Mouse (Mus musculus) liver, embryonic 11.5 days (tissue): ENCODE measurements around the gene Slc6a5. TPM values are rescaled to one million over a fixed set of nuclear protein-coding genes. Genes with fewer than 3 reads are reported as not detected.

Source experiments
- ATAC-seq: fragments of 200-750 bp; cut with Nextera tagmentation; replicated peaks from 2 replicates; pipeline ENCODE4 v1.8.0; 2017; ENCODE audit warnings: moderate number of reproducible peaks, mild to moderate bottlenecking, moderate TSS enrichment, moderate library complexity; ENCODE audit not compliant: low FRiP score
- DNase-seq: peaks from one replicate; pipeline ENCODE4 v3.0.0-alpha.2; 2017; ENCODE audit warnings: low spot score
- H3K27ac ChIP-seq: fragments of 300-500 bp; sonication (generic); 2 replicates; pipeline ENCODE4 v1.5.1; 2014; ENCODE audit warnings: mild to moderate bottlenecking, low read depth, low read length, control low read depth
- H3K27me3 ChIP-seq: fragments of 300-500 bp; sonication (generic); replicated peaks from 2 replicates; pipeline ENCODE4 v1.6.1; 2014; ENCODE audit warnings: low read length, mixed read lengths; ENCODE audit not compliant: control insufficient read depth, insufficient read depth
- H3K36me3 ChIP-seq: fragments of 300-500 bp; sonication (generic); 2 replicates; pipeline ENCODE4 v1.6.1; 2014; ENCODE audit warnings: mild to moderate bottlenecking, low read length, moderate library complexity, mixed read lengths; ENCODE audit not compliant: control insufficient read depth, insufficient read depth
- H3K4me1 ChIP-seq: fragments of 300-500 bp; sonication (generic); replicated peaks from 2 replicates; pipeline ENCODE4 v1.6.1; 2014; ENCODE audit warnings: low read length, mixed read lengths; ENCODE audit not compliant: control insufficient read depth, insufficient read depth
- H3K4me2 ChIP-seq: fragments of 300-500 bp; sonication (generic); 2 replicates; pipeline ENCODE4 v1.6.1; 2014; ENCODE audit warnings: mild to moderate bottlenecking, control low read depth, moderate library complexity
- H3K4me3 ChIP-seq: fragments of 300-500 bp; sonication (generic); 2 replicates; pipeline ENCODE4 v1.5.1; 2014; ENCODE audit warnings: low read depth, low read length, control low read depth
- H3K9ac ChIP-seq: fragments of 300-500 bp; sonication (generic); 2 replicates; pipeline ENCODE4 v1.6.1; 2014; ENCODE audit warnings: low read depth, low read length, control low read depth
- H3K9me3 ChIP-seq: fragments of 300-500 bp; sonication (generic); 2 replicates; pipeline ENCODE4 v1.6.1; 2016; ENCODE audit warnings: low read length, inconsistent platforms, mixed read lengths; ENCODE audit not compliant: control insufficient read depth
- WGBS: fragments of 180-500 bp; shearing (Covaris S2); extraction: QIAGEN DNeasy Blood & Tissue Kit; methylation state at CpG from one replicate; pipeline ENCODE4 v1.1.7; 2014; 5-methylcytosine and 5-hydroxymethylcytosine counted together
- polyA plus RNA-seq: library from polyadenylated mRNA; unstranded; fragments of >200 nt; fragmentation: Nextera tagmentation; extraction: Ambion mirVana; gene quantifications from 2 replicates; pipeline ENCODE4 v1.2.1, GENCODE M21; 2014

The Slc6a5 gene
- polyA plus RNA-seq, 1 experiment from 2014 or later, result not detected

DNA sequence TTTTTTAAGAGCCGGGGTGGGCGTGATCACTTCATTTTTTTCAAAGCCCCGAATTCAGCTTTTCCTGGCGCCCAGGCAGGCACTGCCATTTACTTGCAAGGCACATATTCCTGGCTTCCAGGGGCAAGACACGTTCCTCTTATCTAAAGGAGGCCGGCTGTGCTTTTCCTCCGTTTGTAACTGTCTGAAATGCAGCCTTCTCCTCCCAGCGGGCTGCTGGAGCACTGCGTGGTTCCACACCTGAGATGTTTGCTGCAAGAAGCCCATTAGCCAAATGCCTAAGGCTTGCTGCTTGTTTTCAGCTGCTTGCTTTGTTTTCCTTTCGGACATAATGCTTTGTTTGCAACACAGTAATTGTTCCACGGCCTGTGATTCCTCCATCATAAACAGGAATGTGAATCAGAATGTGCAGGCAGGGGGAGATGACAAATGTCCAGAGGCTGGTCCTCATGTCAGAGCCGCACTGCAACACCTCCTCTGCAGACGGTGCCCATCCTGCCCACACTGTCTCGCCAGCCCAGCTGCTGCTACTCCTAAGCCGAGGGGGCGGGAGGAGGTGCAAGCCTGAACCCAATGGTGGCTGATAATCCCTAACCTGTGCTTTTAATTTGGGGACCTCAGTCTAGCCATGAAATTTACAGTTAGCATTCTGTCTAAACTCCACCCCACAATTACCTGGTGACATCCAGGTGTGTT, 27.1 kb upstream of the Slc6a5 start:
- Histone ChIP-seq H3K27me3 (no peaks in the 10 kb centered on the region), H3K9ac (no peak overlapping the region), H3K4me2 (no peak overlapping the region), H3K4me1 (no peaks in the 10 kb centered on the region), H3K4me3 (no peak overlapping the region), H3K36me3 (no peaks in the 10 kb centered on the region), H3K9me3 (no peaks in the 10 kb centered on the region), H3K27ac (no peak overlapping the region)
- 26% methylated on average over 16 of the region's 16 CpGs for WGBS
- DNase-seq (no peak), ATAC-seq (no peak)

DNA sequence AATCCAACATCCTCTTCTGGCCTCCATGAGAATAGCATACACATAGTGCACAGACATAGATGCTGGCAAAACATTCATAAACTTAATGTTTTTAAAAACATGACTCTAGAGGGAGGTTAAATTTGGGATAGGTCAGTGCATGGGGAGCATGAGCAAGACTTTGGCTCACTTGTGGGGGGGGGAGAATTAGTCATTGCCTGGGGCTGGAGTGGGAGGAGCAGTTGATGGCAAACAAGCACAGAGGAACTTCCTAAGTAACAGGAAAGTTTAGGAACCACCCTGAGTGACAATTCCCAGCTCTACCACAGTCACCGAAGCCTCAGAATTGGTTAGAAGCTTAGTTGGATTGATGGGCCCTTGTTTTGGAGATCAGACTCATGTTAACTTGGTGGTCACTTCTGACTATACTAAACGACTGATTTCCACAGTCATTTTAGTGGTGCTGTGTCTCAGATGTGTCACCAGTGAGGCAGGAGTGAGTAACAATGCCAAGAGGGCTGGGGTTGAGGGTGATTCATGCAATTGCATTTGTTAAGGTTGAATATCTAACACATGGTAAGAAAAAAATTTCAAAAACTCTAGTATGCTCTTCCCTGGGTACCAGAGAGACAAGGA, 22.1 kb upstream of the Slc6a5 start:
- Histone ChIP-seq H3K27me3 (no peaks in the 10 kb centered on the region), H3K27ac (no peak overlapping the region), H3K9me3 (no peaks in the 10 kb centered on the region), H3K36me3 (no peaks in the 10 kb centered on the region), H3K4me3 (no peak overlapping the region), H3K4me2 (no peak overlapping the region), H3K9ac (no peak overlapping the region), H3K4me1 (no peaks in the 10 kb centered on the region)
- no peak for DNase-seq
- WGBS, result 54% methylated on average over 2 of the region's 2 CpGs
- ATAC-seq, result no peak

DNA sequence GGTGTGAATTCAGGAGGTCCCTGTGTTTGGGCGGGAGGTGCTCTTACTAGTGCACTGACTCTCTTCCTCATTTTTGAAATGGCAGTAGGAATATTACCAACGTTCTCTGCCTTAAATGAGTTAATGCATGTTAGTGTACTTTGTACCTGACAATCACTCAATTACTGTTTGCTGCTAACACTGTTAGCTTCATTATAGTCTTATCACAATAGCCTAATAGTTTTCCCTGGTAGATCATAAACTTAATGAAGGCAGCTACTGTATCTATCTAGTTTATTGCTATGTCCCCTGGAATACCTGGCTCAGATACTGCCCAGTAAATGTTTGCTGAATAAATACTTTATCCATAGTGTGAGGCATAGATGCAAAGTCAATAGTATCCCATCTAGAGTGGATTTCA, 15.2 kb upstream of the Slc6a5 start:
- no peaks in the 10 kb centered on the region for H3K4me1 ChIP-seq
- ATAC-seq (no peak), DNase-seq (no peak)
- WGBS, result 63% methylated on average over 2 of the region's 2 CpGs
- no peak overlapping the region for H3K9ac ChIP-seq
- H3K27ac ChIP-seq, result no peak overlapping the region
- no peaks in the 10 kb centered on the region for H3K9me3 ChIP-seq
- H3K4me2 ChIP-seq, result no peak overlapping the region
- H3K4me3 ChIP-seq, result no peak overlapping the region
- H3K36me3 ChIP-seq, result no peaks in the 10 kb centered on the region
- no peaks in the 10 kb centered on the region for H3K27me3 ChIP-seq

DNA sequence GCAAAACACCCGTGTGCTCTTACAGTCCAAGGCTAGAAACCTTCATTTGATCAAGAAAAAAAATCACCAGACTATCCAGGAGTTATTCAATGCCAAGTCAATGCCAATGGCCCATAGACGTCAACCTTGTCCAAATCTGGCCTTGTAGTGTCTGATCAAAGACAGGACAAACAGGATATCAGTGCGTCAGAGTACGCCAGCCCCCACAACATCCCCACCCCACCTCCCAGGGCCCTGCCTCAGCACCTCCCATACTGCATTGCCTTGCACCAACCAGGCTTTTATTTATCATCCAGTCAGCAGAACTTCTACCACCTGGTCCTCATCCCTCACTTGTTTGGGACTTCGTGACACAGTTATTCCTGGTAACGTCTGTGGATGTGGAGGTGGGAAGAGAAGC, 14.7 kb upstream of the Slc6a5 start:
- Histone ChIP-seq H3K4me2 (no peak overlapping the region), H3K9me3 (no peaks in the 10 kb centered on the region), H3K4me1 (no peaks in the 10 kb centered on the region), H3K4me3 (no peak overlapping the region), H3K36me3 (no peaks in the 10 kb centered on the region), H3K27me3 (no peaks in the 10 kb centered on the region), H3K9ac (no peak overlapping the region), H3K27ac (no peak overlapping the region)
- ATAC-seq (no peak), DNase-seq (no peak)
- 70% methylated on average over 6 of the region's 6 CpGs for WGBS

DNA sequence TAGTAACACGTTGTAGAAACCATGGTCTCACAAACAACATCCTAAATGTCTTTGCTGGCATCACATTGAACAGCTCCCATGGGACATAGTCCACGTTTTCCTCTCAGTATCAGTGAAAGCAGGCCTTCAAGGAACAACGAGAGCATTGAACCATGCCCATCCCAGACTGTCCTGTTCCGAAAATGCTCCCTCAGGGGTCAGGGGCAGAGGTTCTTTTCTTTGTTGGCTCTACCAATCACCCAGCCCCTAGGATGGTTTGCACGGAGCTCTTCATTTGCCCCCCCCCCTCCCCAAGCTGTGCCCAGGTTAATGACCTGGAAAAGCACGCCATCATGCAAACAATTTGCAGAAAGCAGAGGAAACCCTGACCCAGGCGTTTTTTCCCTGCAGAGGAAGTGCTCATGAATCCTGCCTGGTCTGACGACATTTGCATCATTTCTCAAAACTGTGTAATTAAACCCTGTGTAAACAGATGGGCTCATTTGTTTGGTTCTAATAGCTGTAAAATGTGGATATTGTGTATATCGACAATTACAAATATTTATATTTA, 7.9 kb upstream of the Slc6a5 start:
- Histone ChIP-seq H3K36me3 (no peaks in the 10 kb centered on the region), H3K9ac (no peak overlapping the region), H3K4me1 (no peaks in the 10 kb centered on the region), H3K9me3 (no peaks in the 10 kb centered on the region), H3K4me3 (no peak overlapping the region), H3K27me3 (peaks cover 25% of the 10 kb centered on the region), H3K4me2 (no peak overlapping the region), H3K27ac (no peak overlapping the region)
- no peak for DNase-seq
- no peak for ATAC-seq
- 50% methylated on average over 9 of the region's 9 CpGs for WGBS

DNA sequence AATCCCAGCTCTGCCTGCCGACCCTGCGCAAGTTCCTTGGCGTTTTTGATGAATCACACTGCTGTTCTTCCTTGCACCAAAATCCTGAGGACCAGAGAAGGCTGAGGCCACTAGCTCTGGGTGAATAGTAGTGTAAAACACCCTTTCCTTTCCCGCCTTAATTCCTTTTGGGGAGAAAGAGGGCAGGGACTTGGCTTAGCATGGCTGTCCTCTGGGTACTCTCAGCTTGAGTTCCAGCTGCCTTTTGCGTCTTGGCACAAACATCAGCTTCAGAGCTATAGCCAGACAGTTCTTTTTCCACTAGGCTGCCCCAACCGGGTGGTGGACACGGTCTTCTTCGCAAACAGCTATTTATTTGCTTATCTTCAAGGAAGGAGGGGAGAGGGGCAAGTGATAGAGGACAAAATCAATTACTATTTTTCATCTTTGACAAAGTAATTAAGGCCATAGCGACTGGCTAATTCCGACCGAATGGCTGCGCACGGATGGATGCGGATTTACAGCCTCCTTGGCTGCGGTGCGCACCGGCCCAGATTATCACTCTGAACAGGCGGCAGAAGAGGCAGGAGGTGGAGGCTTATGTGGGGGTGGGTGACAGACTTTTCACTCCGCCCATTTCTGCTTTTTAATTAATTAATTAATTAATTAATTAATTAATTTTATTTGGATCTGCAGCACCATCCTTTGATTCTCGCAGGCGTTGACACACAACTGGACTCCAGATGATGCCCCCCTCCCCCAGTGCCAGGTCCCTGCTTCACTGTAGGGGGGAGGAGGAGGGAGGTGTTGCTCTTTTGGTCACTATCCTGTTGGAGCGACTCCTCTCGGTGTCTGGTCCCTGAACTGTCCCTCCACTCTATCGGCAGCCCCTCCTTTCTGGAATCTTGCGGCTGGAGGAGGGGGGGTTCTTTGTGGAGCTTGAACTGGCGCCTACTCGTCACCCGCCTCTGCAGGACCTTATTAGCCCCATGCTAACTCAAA, 2.5 kb upstream of the Slc6a5 start:
- H3K9me3 ChIP-seq, result no peaks in the 10 kb centered on the region
- DNase-seq, result no peak
- no peak overlapping the region for H3K4me2 ChIP-seq
- no peak overlapping the region for H3K27ac ChIP-seq
- no peak for ATAC-seq
- H3K4me1 ChIP-seq, result no peaks in the 10 kb centered on the region
- 5% methylated on average over 28 of the region's 28 CpGs for WGBS
- H3K27me3 ChIP-seq, result peaks cover 79% of the 10 kb centered on the region
- no peaks in the 10 kb centered on the region for H3K36me3 ChIP-seq
- H3K4me3 ChIP-seq, result no peak overlapping the region
- H3K9ac ChIP-seq, result no peak overlapping the region

DNA sequence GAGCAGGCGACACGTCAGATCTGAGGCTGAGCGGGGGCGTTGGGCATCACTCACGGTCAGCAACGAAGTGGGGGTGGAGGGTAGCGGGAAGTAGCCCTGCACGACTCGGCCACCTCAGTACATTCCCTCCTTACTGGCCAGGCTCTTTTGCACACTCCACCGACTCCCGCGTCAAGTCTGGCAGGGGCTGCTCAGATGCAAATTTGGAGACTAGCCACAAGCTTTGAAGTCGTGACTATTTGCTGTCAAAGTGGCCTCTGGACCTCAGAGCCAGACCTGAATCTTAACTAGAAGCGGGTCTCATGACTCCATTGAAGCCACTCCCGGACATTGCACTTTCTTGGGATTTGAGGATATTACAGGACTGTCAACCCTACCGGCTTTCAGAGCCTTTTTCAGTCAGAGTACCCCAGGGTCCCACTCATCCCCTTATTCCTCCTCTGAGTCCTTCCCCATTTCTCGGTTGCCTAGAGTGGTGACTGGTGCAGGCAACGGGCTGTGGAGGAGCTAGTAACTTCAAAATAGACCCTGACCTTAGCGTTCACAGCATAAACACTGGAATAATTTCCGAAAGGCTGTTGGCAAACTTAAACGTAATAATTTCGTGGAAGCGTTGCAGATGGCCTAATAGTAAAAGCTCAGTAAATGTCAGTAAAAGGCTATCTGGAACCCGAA, 1.6 kb upstream of the Slc6a5 start:
- Histone ChIP-seq H3K9ac (no peak overlapping the region), H3K36me3 (no peaks in the 10 kb centered on the region), H3K9me3 (no peaks in the 10 kb centered on the region), H3K4me1 (no peaks in the 10 kb centered on the region), H3K4me3 (no peak overlapping the region), H3K4me2 (no peak overlapping the region), H3K27ac (no peak overlapping the region), H3K27me3 (peaks cover 88% of the 10 kb centered on the region)
- no peak for ATAC-seq
- WGBS, result 3% methylated on average over 24 of the region's 24 CpGs
- DNase-seq, result no peak

DNA sequence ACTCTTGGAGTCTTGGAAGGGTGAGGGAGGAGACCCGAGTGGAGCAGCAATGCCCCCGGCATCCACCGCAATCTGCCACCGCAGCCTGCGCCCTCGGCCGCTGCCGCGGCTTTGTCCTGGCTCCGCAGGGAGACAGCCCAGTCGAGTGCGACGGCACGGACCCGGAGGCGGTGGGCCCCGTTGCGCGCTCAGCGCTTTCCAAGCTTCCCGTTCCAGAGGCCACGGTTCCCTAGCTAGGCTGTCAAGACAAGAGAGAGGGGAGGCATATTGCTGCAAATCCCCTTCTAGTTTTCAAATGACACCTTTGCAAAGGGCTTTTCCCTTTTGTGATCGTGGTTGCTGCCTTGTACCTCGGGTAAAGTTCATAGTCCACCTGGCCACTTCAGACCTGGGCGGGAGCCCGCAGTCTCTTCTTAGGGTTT, 945 bp upstream of the Slc6a5 start:
- H3K4me1 ChIP-seq, result no peaks in the 10 kb centered on the region
- DNase-seq, result no peak
- ATAC-seq, result no peak
- H3K27ac ChIP-seq, result no peak overlapping the region
- H3K9me3 ChIP-seq, result no peaks in the 10 kb centered on the region
- H3K4me2 ChIP-seq, result no peak overlapping the region
- 4% methylated on average over 26 of the region's 26 CpGs for WGBS
- peaks cover 94% of the 10 kb centered on the region for H3K27me3 ChIP-seq
- no peak overlapping the region for H3K9ac ChIP-seq
- no peak overlapping the region for H3K4me3 ChIP-seq
- H3K36me3 ChIP-seq, result no peaks in the 10 kb centered on the region
